Mouse (Mus musculus) heart, postnatal 0 days (tissue): Measurements from ENCODE around the gene Frmd4b. TPM values are rescaled to one million over a fixed set of nuclear protein-coding genes. Genes with fewer than 3 reads are reported as not detected.
A peak's percentile ranks its signal among the peaks of the same experiment; 100 is the strongest.
"Not testable (repeated sequence)": the region's sequence is repeated elsewhere in the genome, so short reads cannot be mapped to it uniquely, and the experiment has no call there.

ENCODE experiments used
- ATAC-seq: fragments of 200-750 bp; cut with Nextera tagmentation; 2 replicates; pipeline ENCODE4 v1.8.0; 2017; ENCODE audit warnings: low read depth, moderate number of reproducible peaks, moderate library complexity; ENCODE audit not compliant: insufficient read depth
- DNase-seq: peaks from one replicate; pipeline ENCODE4 v3.0.0-alpha.2; 2016; ENCODE audit warnings: low spot score
- H3K27ac ChIP-seq: fragments of 300-500 bp; sonication (generic); 2 replicates; pipeline ENCODE4 v1.5.1; 2014; ENCODE audit warnings: low read depth, mild to moderate bottlenecking
- H3K27me3 ChIP-seq: fragments of 300-500 bp; sonication (generic); 2 replicates; pipeline ENCODE4 v1.6.1; 2014; ENCODE audit warnings: low read length, mixed read lengths; ENCODE audit not compliant: control insufficient read depth, insufficient read depth
- H3K36me3 ChIP-seq: fragments of 300-500 bp; sonication (generic); replicated peaks from 2 replicates; pipeline ENCODE4 v1.6.1; 2014; ENCODE audit warnings: low read length, mixed read lengths; ENCODE audit not compliant: control insufficient read depth, insufficient read depth
- H3K4me1 ChIP-seq: fragments of 300-500 bp; sonication (generic); 2 replicates; pipeline ENCODE4 v1.6.1; 2014; ENCODE audit warnings: antibody characterized with exemption; ENCODE audit not compliant: control insufficient read depth, insufficient read depth
- H3K4me2 ChIP-seq: fragments of 300-500 bp; sonication (generic); 2 replicates; pipeline ENCODE4 v1.6.1; 2014; ENCODE audit warnings: low read depth, mild to moderate bottlenecking, low read length, moderate library complexity
- H3K4me3 ChIP-seq: fragments of 300-500 bp; sonication (generic); 2 replicates; pipeline ENCODE4 v1.5.1; 2014; ENCODE audit warnings: low read depth, low read length
- H3K9ac ChIP-seq: fragments of 300-500 bp; sonication (generic); replicated peaks from 2 replicates; pipeline ENCODE4 v1.6.1; 2014; ENCODE audit warnings: low read depth, low read length, mixed read lengths
- H3K9me3 ChIP-seq: fragments of 300-500 bp; sonication (generic); replicated peaks from 2 replicates; pipeline ENCODE4 v1.6.1; 2016; ENCODE audit warnings: low read length; ENCODE audit not compliant: control insufficient read depth
- CTCF ChIP-seq: IDR thresholded peaks from 2 replicates; pipeline ENCODE4 v1.5.1; 2016; ENCODE audit warnings: antibody characterized with exemption, control low read depth, low read depth
- EP300 ChIP-seq: IDR thresholded peaks from 2 replicates; pipeline ENCODE4 v1.6.1; 2016; ENCODE audit warnings: antibody characterized with exemption, low read depth
- WGBS: fragments of 180-500 bp; shearing (Covaris S2); extraction: QIAGEN DNeasy Blood & Tissue Kit; methylation state at CpG from one replicate; pipeline ENCODE4 v1.1.7; 2014; 5-methylcytosine and 5-hydroxymethylcytosine counted together
- polyA plus RNA-seq: library from polyadenylated mRNA; unstranded; fragments of >200 nt; fragmentation: Nextera tagmentation; extraction: Ambion mirVana; gene quantifications from 2 replicates; pipeline ENCODE4 v1.2.1, GENCODE M21; 2015
- total RNA-seq: library from RNA; depleted of rRNA; stranded (reverse); fragments of >200 nt; gene quantifications from 2 replicates; pipeline ENCODE4 v1.2.3, GENCODE M21; 2014; ENCODE audit warnings: low replicate concordance

Gene Frmd4b
- total and polyA plus RNA-seq, 2 experiments from 2014 or later: 6.2 to 19.0 TPM

DNA sequence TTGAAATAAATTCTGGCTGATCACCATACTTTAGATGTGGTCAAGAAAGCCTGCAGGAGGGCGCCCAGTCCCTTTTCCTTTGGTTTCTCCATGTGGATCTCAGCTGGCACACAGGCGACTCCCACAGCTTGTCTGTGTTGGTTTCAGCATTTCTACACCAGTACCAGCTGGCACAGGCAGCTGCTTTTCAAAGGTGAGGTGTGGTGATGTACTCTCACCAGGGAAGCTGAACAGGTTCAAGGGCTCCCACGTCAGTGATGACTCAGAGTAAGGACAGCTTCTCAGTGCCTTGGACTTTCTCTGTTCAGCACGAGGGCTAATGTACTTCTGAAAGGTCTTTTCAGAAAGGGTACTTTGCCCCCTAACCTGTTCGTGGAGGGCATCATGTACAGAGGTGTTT lies 232.4 kb downstream of the Frmd4b start:
- no peak overlapping the region for H3K27ac ChIP-seq

GRCm38 (mm10) chr6:97381275-97381674 lies 236.1 kb downstream of the Frmd4b start:
- no peak overlapping the region for H3K9ac ChIP-seq
- H3K4me3 ChIP-seq: no peak overlapping the region
- no peaks in the 10 kb centered on the region for H3K36me3 ChIP-seq
- TF ChIP-seq EP300 (no peak), CTCF (no peak)
- no peaks in the 10 kb centered on the region for H3K4me1 ChIP-seq
- 85% methylated on average over 4 of the region's 4 CpGs for WGBS
- H3K27me3 ChIP-seq: no peaks in the 10 kb centered on the region
- no peak overlapping the region for H3K27ac ChIP-seq
- no peak for ATAC-seq
- no peak for DNase-seq
- no peak overlapping the region for H3K4me2 ChIP-seq
- no peaks in the 10 kb centered on the region for H3K9me3 ChIP-seq

More for the DNA sequence above, 232.4 kb downstream of the Frmd4b start:
- Histone ChIP-seq H3K9ac (no peak overlapping the region), H3K27me3 (no peaks in the 10 kb centered on the region), H3K4me2 (no peak overlapping the region), H3K36me3 (no peaks in the 10 kb centered on the region), H3K4me1 (no peaks in the 10 kb centered on the region), H3K4me3 (no peak overlapping the region), H3K9me3 (no peaks in the 10 kb centered on the region)
- WGBS: 82% methylated on average over 5 of the region's 5 CpGs
- DNase-seq: no peak
- ATAC-seq: no peak
- TF ChIP-seq EP300 (no peak), CTCF (no peak)

DNA sequence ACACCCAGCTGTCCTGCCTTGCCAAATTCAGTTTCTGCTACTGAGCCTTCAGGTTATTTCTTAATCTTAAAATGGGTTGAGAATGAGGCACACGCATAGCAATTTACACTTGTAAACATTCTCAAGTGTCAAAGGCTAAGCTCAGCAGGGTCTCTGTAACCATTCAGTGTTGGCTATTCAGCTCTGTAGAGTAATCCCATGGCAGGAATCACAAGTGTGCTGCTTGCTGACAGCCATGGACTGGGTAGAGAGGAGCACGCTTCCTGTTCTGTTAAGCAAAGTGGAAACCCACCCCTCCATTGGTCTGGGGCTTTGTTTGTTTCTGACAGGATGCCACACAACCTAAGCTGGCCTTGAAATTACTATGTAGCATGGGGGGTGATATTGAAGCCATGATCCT lies 246.4 kb downstream of the Frmd4b start:
- Histone ChIP-seq H3K27me3 (no peaks in the 10 kb centered on the region), H3K9me3 (no peaks in the 10 kb centered on the region), H3K27ac (no peak overlapping the region), H3K36me3 (no peaks in the 10 kb centered on the region), H3K4me1 (no peaks in the 10 kb centered on the region), H3K9ac (no peak overlapping the region), H3K4me2 (no peak overlapping the region), H3K4me3 (no peak overlapping the region)
- no peak for ATAC-seq
- no peak for DNase-seq
- WGBS: 64% methylated on average over 2 of the region's 2 CpGs
- no peak for TF ChIP-seq CTCF

GRCm38 (mm10) chr6:97370460-97370859 lies 246.9 kb downstream of the Frmd4b start:
- H3K4me1 ChIP-seq: no peaks in the 10 kb centered on the region
- no peak for ATAC-seq
- no peak for DNase-seq
- H3K27ac ChIP-seq: no peak overlapping the region
- H3K4me3 ChIP-seq: no peak overlapping the region
- H3K9me3 ChIP-seq: no peaks in the 10 kb centered on the region
- TF ChIP-seq EP300: no peak
- no peak for TF ChIP-seq CTCF
- no peak overlapping the region for H3K4me2 ChIP-seq
- H3K9ac ChIP-seq: no peak overlapping the region
- H3K27me3 ChIP-seq: no peaks in the 10 kb centered on the region
- WGBS: 43% methylated on average over 1 of the region's 1 CpGs
- no peaks in the 10 kb centered on the region for H3K36me3 ChIP-seq

DNA sequence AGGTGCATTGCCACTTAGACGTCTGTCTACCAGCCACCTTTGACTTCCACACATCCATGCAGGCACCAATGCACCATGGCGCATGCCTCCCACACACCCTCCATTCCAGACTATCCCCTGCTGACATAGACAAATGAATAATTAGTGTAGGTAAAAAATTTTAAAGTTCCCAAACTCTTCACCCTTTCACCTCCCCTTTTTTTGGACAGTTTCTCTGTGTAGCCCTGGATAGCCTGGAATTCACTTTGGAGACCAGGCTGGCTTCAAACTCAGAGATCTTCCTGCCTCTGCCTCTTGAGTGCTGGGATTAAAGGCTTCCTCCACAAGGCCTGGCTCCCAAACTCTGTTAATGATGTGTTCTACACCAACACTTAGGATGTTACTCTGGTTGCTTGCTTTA lies 253.5 kb downstream of the Frmd4b start:
- DNase-seq: no peak
- H3K27ac ChIP-seq: no peak overlapping the region
- ATAC-seq: no peak
- no peak overlapping the region for H3K9ac ChIP-seq
- H3K4me1 ChIP-seq: no peaks in the 10 kb centered on the region
- no peaks in the 10 kb centered on the region for H3K9me3 ChIP-seq
- H3K27me3 ChIP-seq: no peaks in the 10 kb centered on the region
- H3K4me3 ChIP-seq: no peak overlapping the region
- no peak overlapping the region for H3K4me2 ChIP-seq
- no peaks in the 10 kb centered on the region for H3K36me3 ChIP-seq
- 86% methylated on average over 2 of the region's 2 CpGs for WGBS
- TF ChIP-seq EP300 (no peak), CTCF (no peak)

- H3K4me2 ChIP-seq, H3K9me3 ChIP-seq, H3K27ac ChIP-seq, H3K4me3 ChIP-seq, H3K36me3 ChIP-seq, H3K9ac ChIP-seq, ATAC-seq, H3K27me3 ChIP-seq: not testable (repeated sequence)
- DNase-seq: peak; percentile 41
- 93% methylated on average over 2 of the region's 4 CpGs for WGBS
- peaks cover 16% of the 10 kb centered on the region for H3K4me1 ChIP-seq
Measured at GRCm38 (mm10) chr6:97357606-97358005, 259.7 kb downstream of the Frmd4b start.
